Mouse (Mus musculus): ENCODE results near the gene Cpxcr1. TPM values are rescaled to one million over a fixed set of nuclear protein-coding genes. Genes with fewer than 3 reads are reported as not detected.

The Cpxcr1 gene
- not detected for total RNA-seq (2022)

DNA sequence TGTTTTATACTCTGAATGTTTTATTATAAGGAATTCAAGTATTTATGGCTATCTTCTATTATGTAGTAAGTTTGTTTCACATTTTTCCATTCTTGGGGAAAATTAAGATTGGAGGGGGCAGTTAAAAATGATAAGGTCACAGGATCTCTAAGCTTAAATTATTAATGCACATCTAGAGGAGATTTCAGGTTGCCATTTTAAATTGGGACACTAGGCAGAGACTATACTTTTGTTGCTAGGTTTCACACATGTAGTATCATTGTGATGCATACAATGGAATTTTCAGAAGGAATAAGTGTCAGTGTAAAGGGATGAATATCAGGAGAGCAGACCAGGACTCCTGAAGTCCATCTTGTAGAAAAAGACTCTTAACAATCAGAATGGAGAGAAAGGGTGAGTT, at the start of gene Cpxcr1:
Gene Cpxcr1 (plus strand): TSS at position 301 of the 400 bp plus-strand sequence.
- no peak for DNase-seq (ENCODE audit: low spot score)

Other genes starting within 250 kb of the Cpxcr1 start
- gene H2afb2, start 232.2 kb downstream of the Cpxcr1 start, total RNA-seq (2022): not detected

Data from heart, adult 8-10 months (tissue).